Mouse (Mus musculus) layer of hippocampus, adult 9-10 months (tissue): Measurements from ENCODE around the gene Lnx1.

Experiments
- DNase-seq: peaks from one replicate; pipeline ENCODE4 v3.0.0; 2022; ENCODE audit warnings: low spot score

Gene Lnx1

DNA sequence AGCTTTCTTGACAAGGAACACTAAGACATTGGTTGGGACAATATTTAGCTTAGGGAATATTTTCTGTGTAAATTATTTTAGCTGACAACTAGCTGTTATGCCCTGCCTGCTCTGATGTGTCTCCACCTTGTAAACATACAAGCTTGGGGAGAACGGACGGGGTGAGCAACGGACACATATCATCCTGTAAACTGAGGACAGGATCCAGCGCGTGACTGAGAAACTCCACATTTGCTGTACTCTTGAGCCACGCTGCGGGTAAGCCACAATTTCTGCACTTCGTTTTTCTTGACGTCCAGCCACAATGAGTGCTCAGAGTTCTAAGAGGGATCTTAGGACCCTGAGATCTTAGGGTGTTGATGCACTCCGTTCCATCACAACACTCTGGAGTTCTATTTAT lies 48.9 kb downstream of the Lnx1 start:
- DNase-seq: no peak

DNA sequence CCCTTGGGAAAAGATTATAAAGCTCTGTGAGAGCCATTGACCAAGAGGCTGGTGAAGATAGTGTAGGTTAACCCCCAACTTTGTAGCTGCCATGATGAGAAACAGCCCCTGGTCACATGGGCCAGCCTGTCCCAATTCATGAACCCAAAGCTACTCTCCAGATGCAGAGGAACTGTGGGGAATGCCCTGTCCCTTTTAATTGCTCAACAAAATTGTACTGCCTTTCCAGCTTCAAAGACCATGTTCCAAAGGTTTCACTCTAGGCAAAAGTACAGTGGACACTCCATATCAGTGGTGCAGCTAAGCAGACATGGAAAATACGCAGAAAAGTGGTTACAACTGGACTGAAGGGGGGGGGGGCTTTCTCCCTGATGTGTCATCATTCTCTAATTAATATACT lies 53.6 kb downstream of the Lnx1 start:
- no peak for DNase-seq

DNA sequence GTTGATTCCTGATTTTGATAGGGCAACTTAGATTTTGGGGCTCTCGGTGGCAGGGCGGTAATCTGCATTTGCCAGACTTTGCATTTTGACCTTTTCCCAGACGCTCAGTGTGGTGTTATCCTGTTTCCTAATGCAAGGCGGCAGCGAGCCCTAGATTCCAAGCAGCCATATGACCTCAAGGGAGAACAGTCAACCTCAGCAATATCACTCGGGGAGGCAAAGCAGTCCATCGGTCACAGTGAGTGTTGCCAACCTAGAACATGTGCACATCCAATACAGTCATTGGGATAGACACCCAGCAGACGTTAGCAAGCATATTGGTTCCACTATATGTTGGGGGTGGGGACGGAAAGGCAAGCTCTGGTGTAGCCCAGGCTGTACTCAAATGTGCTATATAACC lies 54.5 kb downstream of the Lnx1 start:
- DNase-seq: no peak

GRCm38 (mm10) chr5:74647584-74647984 lies 55.1 kb downstream of the Lnx1 start:
- no peak for DNase-seq

GRCm38 (mm10) chr5:74642291-74642690 lies 60.4 kb downstream of the Lnx1 start:
- DNase-seq: no peak

DNA sequence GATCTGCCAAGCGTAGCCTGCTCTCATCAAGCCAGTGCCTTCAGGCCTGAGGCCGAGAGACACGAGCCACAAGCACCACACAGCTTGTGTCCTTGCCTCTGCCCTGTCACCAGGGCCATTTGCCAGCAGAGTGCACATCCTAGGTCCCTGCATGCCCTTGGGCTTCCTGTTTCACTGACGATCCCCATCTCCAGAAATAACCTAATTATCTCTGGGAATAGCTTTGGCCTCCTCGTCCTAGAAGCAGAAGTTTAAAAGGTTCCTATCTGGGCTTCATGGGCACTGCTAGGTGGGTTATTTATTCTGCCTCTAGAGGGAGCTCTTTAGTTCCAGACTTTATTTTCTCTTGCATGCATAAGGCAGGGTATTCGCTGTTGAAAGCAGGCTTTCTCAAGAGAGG lies 61.7 kb downstream of the Lnx1 start:
- peak; percentile 55 for DNase-seq

DNA sequence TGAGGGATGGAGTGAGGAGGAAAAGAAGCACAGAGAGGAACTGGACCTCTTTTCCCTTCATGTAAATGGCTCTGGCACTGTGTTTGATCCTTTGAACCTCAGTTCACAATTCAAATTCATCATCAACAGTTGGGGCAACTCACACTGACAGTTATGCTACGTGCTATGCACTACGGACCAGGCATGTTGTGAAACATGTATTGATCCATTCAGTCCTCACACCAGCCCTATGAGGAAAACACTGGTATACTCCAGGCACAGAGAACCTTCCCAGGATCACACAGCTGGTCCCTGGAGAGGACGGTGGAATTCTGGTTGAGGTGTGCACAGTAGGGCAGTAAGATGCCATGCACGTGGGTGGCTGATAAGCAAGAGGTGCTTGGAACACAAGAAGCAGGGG lies 62.2 kb downstream of the Lnx1 start:
- no peak for DNase-seq

DNA sequence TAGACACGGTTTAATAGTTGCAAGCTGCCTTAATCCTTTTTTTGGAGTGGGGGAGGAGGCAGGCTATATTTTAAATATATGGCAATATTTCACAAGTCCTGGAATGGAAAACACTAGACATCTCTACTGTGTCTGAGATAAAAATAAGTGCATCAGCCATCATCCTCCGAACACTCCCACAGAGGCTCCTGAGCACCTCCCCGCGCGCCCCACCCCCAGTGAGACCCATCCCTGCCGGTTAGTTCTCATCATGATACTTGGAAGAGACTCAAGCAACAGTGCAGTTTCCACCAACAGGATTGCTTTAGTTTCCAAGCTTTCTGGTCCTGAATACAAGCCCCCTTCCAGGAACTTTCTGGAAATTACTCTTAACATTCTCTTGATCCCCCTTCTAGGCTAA lies 63.2 kb downstream of the Lnx1 start:
- no peak for DNase-seq

DNA sequence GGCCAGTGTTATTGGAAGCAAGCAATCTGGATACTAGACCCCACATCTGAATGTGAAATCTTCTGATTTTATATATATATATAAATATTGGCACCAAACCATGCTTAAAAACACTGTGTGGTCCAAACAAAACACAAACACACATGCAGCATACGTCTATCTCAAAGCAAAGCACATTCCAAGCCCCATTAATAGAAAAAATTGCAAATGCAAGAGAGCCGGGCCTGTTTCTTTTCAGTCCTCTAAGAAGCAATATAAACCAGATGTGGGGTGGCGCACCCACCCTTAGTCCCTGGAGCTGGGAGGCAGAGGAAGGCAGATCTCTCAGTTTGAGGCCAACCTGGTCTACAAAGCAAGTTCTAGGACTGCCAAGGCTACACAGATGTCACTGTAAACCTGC lies 68.3 kb downstream of the Lnx1 start:
- DNase-seq: no peak

GRCm38 (mm10) chr5:74633453-74633852 lies 69.3 kb downstream of the Lnx1 start:
- no peak for DNase-seq

DNA sequence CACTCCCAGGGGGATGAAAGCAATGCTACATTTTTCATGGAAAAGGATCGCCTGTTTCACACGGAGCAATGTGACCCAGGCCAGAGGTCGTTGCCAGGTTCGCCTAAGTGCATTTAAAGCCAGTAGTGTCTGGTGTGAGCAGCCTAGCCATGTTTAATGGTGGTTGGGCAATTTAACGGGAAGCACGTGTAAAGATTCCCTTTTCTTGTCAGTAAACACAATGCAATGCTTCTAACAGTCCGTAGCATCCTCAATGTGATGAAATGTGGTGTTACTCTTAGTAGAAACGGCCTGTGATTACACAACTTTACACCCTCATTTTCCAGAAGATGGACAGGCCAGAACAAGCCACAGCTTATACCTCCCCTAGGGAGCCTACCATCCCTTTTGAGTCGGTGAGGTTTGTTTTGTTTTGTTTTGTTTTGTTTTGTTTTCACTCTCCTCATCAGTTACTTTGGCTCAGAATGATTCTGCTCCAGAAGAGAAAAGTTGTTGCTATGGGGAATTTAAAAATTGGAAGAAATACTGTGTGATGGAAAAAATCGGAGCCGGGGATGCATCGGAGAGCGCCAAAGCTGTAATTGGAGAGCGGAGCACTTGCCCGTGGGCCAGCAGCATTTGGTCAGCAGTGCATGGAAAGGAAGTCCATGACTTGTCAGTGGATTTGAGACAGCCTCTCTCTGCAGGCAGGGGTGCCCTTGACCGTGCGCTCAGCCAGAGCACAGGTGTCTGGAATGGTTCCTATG lies 70.2 kb downstream of the Lnx1 start:
- no peak for DNase-seq

- DNase-seq: no peak
These were observed 74.7 kb downstream of the Lnx1 start for GRCm38 (mm10) chr5:74628001-74628400.

- DNase-seq: no peak
These were observed 78.3 kb downstream of the Lnx1 start for GRCm38 (mm10) chr5:74624385-74624784.

DNA sequence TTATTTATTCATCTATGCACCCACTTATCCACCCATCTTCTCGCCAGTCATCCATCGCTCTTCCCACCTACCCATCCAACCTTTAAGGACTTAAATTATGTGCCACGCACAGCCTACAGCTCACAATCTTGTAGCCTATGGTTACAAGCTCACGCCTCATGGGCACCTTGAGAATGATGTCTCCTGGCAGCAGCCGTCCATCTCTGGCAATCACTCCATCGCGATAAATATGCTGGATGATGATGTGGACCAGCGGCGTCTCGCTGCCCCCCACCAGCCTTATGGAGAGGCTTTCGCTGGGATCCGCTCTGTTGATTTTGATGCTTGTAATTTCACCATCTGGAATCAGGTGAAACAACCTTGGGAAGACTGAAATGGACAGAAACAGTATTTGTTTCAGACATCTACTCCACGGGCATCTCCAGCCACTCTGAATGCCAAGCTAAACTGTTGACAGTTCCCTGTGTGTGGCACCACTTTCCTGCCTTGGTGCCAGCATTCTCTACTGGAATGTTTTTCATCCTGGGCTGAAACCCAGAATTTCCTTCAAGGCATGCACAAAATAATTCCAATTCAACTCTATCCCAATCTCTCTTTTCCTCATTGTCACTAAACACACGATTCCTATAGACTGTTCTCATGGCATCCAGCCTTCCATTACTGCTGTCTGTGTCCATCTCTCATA lies 79.3 kb downstream of the Lnx1 start:
- no peak for DNase-seq

DNA sequence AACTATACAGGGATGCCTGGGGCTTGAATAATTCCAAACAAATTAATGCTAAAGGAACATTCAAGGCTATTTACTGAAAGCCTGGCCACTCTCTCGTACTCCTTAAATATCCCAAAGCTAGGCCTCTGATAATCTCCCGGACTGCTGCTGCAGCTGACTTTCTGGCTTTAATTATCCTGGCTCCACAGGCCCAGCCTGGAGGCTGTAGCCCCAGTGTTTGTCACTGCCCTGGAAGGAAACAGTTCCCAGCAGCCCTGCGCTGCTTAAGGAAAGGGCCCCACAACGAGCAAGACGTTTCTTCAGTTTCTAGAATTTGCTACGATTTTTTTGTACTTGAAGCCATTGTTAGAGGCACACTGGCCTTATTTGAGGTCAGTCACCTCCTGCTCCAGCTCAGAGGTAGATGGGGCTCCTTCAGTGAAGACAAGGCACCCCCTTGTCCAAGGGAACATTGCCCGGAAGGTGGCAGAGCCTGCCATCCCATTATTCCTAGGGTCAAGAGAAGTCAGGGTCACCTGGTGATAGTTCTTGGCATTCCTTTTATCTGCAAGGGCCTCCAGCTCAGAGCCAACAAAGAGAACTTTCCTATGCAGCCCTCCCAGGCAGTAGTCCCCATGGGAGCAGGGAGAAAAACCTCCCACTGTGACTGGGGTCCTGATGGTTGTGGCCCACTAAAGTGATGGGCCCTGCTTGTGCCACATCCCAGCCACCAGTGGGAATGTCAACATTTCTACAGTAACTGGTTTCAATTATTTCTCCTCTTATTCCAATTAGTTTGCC lies 80.8 kb downstream of the Lnx1 start:
- no peak for DNase-seq

- no peak for DNase-seq
These were observed 84.1 kb downstream of the Lnx1 start for GRCm38 (mm10) chr5:74618573-74619059.

GRCm38 (mm10) chr5:74617816-74618572 lies 84.7 kb downstream of the Lnx1 start:
- DNase-seq: no peak

GRCm38 (mm10) chr5:74613491-74614151 lies 89.1 kb downstream of the Lnx1 start:
- peak; percentile 6 for DNase-seq

DNA sequence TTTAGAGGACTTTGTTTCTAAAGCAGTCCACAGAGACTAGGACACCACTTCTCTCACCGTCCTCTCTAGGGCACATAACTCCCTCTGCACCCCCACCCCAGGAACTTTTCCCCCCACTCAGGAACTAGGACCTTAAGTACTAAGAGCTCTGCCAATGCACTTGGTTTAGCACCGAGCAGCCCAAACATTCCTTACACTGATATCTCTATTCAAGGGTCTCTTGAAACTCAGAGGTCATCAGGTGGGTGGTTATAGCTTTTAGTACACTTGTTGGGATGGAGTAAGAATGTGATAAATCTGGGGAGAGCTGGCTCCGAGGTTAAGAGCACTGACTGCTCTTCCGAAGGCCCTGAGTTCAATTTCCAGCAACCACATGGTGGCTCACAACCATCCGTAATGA lies 90.0 kb downstream of the Lnx1 start:
- DNase-seq: no peak

DNA sequence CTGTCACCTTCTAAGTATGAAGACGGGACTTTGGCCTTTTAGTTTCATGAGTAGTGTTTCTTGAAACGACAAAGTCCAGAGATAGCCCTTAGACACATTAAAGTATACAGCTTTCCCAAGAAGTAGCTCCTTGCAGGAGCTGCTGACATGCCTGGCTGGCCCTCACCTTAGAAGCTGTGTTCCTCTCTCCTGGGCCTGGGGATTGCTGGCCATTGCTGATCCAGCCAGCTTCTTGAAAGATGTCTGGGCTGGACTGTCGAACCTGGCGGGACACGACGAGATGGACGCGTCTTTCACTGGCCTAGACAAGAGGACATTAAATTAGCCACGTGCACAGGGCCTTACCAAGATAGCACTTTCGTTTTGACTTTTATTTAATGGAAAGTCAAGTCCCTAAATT lies 92.2 kb downstream of the Lnx1 start:
- no peak for DNase-seq

DNA sequence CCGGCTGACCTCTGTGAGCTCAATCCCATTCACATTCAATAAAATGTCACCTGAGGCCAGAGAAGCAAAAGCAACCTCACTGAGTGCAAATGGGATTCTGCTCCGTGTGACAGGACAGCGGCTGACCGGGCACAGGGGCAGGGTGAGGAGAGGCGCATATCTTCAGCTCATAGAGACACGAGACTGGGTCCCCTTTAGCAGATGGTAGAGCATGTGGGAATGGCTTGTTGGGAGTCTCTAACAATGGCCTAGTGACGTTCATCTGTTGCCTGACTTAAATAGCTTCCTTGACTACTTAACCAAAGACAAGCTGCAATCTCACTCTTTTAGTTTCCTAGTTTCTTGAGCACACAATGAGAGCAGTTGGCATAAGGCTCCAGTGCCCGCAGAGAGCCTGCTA lies 96.5 kb downstream of the Lnx1 start:
- DNase-seq: no peak

- no peak for DNase-seq
These were observed 99.4 kb downstream of the Lnx1 start for GRCm38 (mm10) chr5:74603306-74603705.
